Mouse (Mus musculus) kidney, postnatal 10 days (tissue): ENCODE measurements around the gene Gm32742.
A peak's percentile ranks its signal among the peaks of the same experiment; 100 is the strongest.
"Not testable (repeated sequence)": the region's sequence is repeated elsewhere in the genome, so short reads cannot be mapped to it uniquely, and the experiment has no call there.

Experiments used
- DNase-seq: peaks from one replicate; pipeline ENCODE4 v3.0.0; 2021; ENCODE audit warnings: mixed read lengths

The Gm32742 gene

GRCm38 (mm10) chr9:51147294-51147693 is 18.0 kb downstream of the Gm32742 start:
- DNase-seq, result no peak

GRCm38 (mm10) chr9:51146496-51146895 is 18.8 kb downstream of the Gm32742 start:
- DNase-seq, result peak; percentile 37

- no peak for DNase-seq
These were observed 21.1 kb downstream of the Gm32742 start for GRCm38 (mm10) chr9:51144218-51144617.

- DNase-seq, result no peak
These were observed 21.9 kb downstream of the Gm32742 start for GRCm38 (mm10) chr9:51143437-51143836.

GRCm38 (mm10) chr9:51140711-51141110 is 24.6 kb downstream of the Gm32742 start:
- no peak for DNase-seq

GRCm38 (mm10) chr9:51139401-51139800 is 25.9 kb downstream of the Gm32742 start:
- not testable (repeated sequence) for DNase-seq

- DNase-seq, result no peak
These were observed 27.0 kb downstream of the Gm32742 start for GRCm38 (mm10) chr9:51138301-51138700.

GRCm38 (mm10) chr9:51137836-51138235 is 27.5 kb downstream of the Gm32742 start:
- DNase-seq, result no peak

GRCm38 (mm10) chr9:51137432-51137831 is 27.9 kb downstream of the Gm32742 start:
- no peak for DNase-seq

- DNase-seq, result peak; percentile 62
These were observed 28.3 kb downstream of the Gm32742 start for GRCm38 (mm10) chr9:51136985-51137384.

- DNase-seq, result no peak
These were observed 50.5 kb downstream of the Gm32742 start for GRCm38 (mm10) chr9:51114767-51115166.

- DNase-seq, result no peak
These were observed 59.6 kb downstream of the Gm32742 start for GRCm38 (mm10) chr9:51105751-51106150.

- peak; percentile 80 for DNase-seq
These were observed 61.4 kb downstream of the Gm32742 start for GRCm38 (mm10) chr9:51103808-51104514.

GRCm38 (mm10) chr9:51102963-51103807 is 62.1 kb downstream of the Gm32742 start:
- DNase-seq, result peak; percentile 71

- DNase-seq, result peak; percentile 73
These were observed 63.4 kb downstream of the Gm32742 start, which contains the start of gene 4833427G06Rik for GRCm38 (mm10) chr9:51101756-51102425. Gene 4833427G06Rik, minus strand, starts transcription at chr9:51102078.

GRCm38 (mm10) chr9:51096306-51096705 is 69.0 kb downstream of the Gm32742 start:
- no peak for DNase-seq

- no peak for DNase-seq
These were observed 71.6 kb downstream of the Gm32742 start for GRCm38 (mm10) chr9:51093697-51094096.

GRCm38 (mm10) chr9:51081614-51082013 is 83.7 kb downstream of the Gm32742 start:
- DNase-seq, result no peak
